Mouse (Mus musculus): ENCODE data around the gene Ubqln1.

Gene Ubqln1

GRCm38 (mm10) chr13:58201343-58201742, 14.1 kb downstream of the Ubqln1 start:
- no peak for DNase-seq (ENCODE audit: low read depth, low spot score)

GRCm38 (mm10) chr13:58197981-58198640, 17.3 kb downstream of the Ubqln1 start:
- no peak for DNase-seq (ENCODE audit: low read depth, low spot score)

- DNase-seq (ENCODE audit: low read depth, low spot score): no peak
These were observed 18.2 kb downstream of the Ubqln1 start for GRCm38 (mm10) chr13:58197211-58197610.

- DNase-seq (ENCODE audit: low read depth, low spot score): no peak
These were observed 20.5 kb downstream of the Ubqln1 start for GRCm38 (mm10) chr13:58194908-58195307.

- DNase-seq (ENCODE audit: low read depth, low spot score): no peak
These were observed 22.2 kb downstream of the Ubqln1 start for GRCm38 (mm10) chr13:58193221-58193620.

- no peak for DNase-seq (ENCODE audit: low read depth, low spot score)
These were observed 23.3 kb downstream of the Ubqln1 start for GRCm38 (mm10) chr13:58192146-58192545.

GRCm38 (mm10) chr13:58191516-58191915, 23.9 kb downstream of the Ubqln1 start:
- no peak for DNase-seq (ENCODE audit: low read depth, low spot score)

GRCm38 (mm10) chr13:58189473-58189872, 26.0 kb downstream of the Ubqln1 start:
- no peak for DNase-seq (ENCODE audit: low read depth, low spot score)

GRCm38 (mm10) chr13:58188412-58188811, 27.0 kb downstream of the Ubqln1 start:
- peak; percentile 22 for DNase-seq (ENCODE audit: low read depth, low spot score)

GRCm38 (mm10) chr13:58187751-58188150, 27.7 kb downstream of the Ubqln1 start:
- DNase-seq (ENCODE audit: low read depth, low spot score): no peak

GRCm38 (mm10) chr13:58186281-58186680, 29.2 kb downstream of the Ubqln1 start:
- DNase-seq (ENCODE audit: low read depth, low spot score): no peak

GRCm38 (mm10) chr13:58184111-58184510, 31.3 kb downstream of the Ubqln1 start:
- no peak for DNase-seq (ENCODE audit: low read depth, low spot score)

- DNase-seq (ENCODE audit: low read depth, low spot score): no peak
These were observed 33.6 kb downstream of the Ubqln1 start for GRCm38 (mm10) chr13:58181607-58182551.

GRCm38 (mm10) chr13:58177511-58178208, 37.8 kb downstream of the Ubqln1 start:
- DNase-seq (ENCODE audit: low read depth, low spot score): no peak

GRCm38 (mm10) chr13:58176105-58176504, 39.3 kb downstream of the Ubqln1 start:
- no peak for DNase-seq (ENCODE audit: low read depth, low spot score)

- DNase-seq (ENCODE audit: low read depth, low spot score): no peak
These were observed 47.3 kb downstream of the Ubqln1 start for GRCm38 (mm10) chr13:58168119-58168518.

GRCm38 (mm10) chr13:58163343-58163742, 52.1 kb downstream of the Ubqln1 start:
- DNase-seq (ENCODE audit: low read depth, low spot score): no peak

GRCm38 (mm10) chr13:58160761-58161160, 54.7 kb downstream of the Ubqln1 start:
- no peak for DNase-seq (ENCODE audit: low read depth, low spot score)

GRCm38 (mm10) chr13:58158099-58158912, 57.1 kb downstream of the Ubqln1 start:
- DNase-seq (ENCODE audit: low read depth, low spot score): peak; percentile 54

- peak; percentile 37 for DNase-seq (ENCODE audit: low read depth, low spot score)
These were observed 57.9 kb downstream of the Ubqln1 start, which contains the start of gene Idnk for GRCm38 (mm10) chr13:58157447-58158098. Gene Idnk, plus strand, starts transcription at chr13:58157649.

GRCm38 (mm10) chr13:58157036-58157435, 58.4 kb downstream of the Ubqln1 start:
- peak; percentile 1 for DNase-seq (ENCODE audit: low read depth, low spot score)

Measured in brain, embryonic 18.5 days (tissue).